Mouse (Mus musculus): ENCODE measurements at regions not wholly inside any gene's neighbourhood (a gene's known extent, or its start where the extent isn't known, plus 50 kb on each side); places are given as distances from the start of the nearest gene placed in this dataset.

- Histone ChIP-seq H3K27ac (ENCODE audit: low read length) (no peak overlapping the region), H3K9ac (ENCODE audit: low read depth, low read length) (no peak overlapping the region), H3K4me3 (ENCODE audit: low read depth, low read length) (no peak overlapping the region), H3K36me3 (ENCODE audit: control insufficient read depth, insufficient read depth) (no peaks in the 10 kb centered on the region), H3K4me1 (ENCODE audit: control insufficient read depth, low read depth, low read length) (no peaks in the 10 kb centered on the region), H3K4me2 (ENCODE audit: low read depth, low read length) (no peak overlapping the region), H3K9me3 (replicated peaks; ENCODE audit: control insufficient read depth, low read length) (no peaks in the 10 kb centered on the region), H3K27me3 (ENCODE audit: control insufficient read depth, insufficient read depth, low read depth, low read length) (no peaks in the 10 kb centered on the region)
- 14% methylated on average over 2 of the region's 2 CpGs for WGBS (ENCODE audit: insufficient replicate concordance)
- no peak for ATAC-seq (ENCODE audit: low read depth)
These were observed 134.5 kb downstream of the Kcnj2 start for GRCm38 (mm10) chr11:111200512-111200911.

DNA sequence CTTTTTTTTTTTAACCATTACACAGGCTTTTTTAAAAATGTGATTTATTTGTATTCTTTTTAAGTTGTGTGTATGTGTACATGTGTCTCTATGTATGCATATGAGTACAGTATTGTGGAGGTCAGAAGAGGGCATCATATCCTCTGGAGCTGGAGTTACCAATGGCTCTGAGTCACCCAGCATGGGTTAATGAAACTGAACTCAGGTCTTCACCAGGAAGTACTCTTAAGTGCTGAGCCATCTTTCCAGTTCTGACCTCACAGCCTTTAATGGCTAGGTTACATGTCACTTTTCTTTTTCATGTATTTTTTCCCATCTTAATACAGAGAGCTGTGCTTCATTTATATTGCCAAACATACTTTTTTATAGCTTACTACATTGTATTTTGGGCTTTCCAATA is 136.8 kb downstream of the Kcnj2 start:
- H3K36me3 ChIP-seq (ENCODE audit: control insufficient read depth, insufficient read depth): no peaks in the 10 kb centered on the region
- no peaks in the 10 kb centered on the region for H3K27me3 ChIP-seq (ENCODE audit: control insufficient read depth, insufficient read depth, low read depth, low read length)
- no peak overlapping the region for H3K9ac ChIP-seq (ENCODE audit: low read depth, low read length)
- ATAC-seq (ENCODE audit: low read depth): no peak
- no peak overlapping the region for H3K4me2 ChIP-seq (ENCODE audit: low read depth, low read length)
- no peak overlapping the region for H3K27ac ChIP-seq (ENCODE audit: low read length)
- no peaks in the 10 kb centered on the region for H3K4me1 ChIP-seq (ENCODE audit: control insufficient read depth, low read depth, low read length)
- H3K9me3 ChIP-seq (replicated peaks; ENCODE audit: control insufficient read depth, low read length): no peaks in the 10 kb centered on the region
- no peak overlapping the region for H3K4me3 ChIP-seq (ENCODE audit: low read depth, low read length)

DNA sequence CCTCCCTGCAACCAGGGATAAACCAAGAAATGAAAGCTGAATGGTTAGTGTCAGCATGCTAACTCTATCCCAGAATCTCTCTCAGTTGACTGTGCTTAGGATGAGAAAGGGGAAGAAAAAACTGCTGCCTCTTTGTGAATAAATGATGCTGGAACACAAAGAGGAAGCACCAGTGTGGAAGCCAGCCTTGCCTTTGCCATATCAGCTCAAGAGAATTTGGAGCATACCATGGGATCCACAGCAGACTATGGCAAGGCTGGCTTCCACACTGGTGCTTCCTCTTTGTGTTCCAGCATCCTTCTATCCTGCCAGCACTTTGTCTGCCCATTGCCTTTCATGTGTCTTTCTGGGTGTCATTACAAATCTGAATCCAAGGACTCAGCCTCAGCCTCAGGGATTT is 144.6 kb downstream of the Kcnj2 start:
- ATAC-seq (ENCODE audit: low read depth): no peak

GRCm38 (mm10) chr11:111212038-111212701 is 146.2 kb downstream of the Kcnj2 start:
- WGBS (ENCODE audit: insufficient replicate concordance): 71% methylated on average over 5 of the region's 5 CpGs

More for the DNA sequence above, 144.6 kb downstream of the Kcnj2 start:
- Histone ChIP-seq H3K9me3 (replicated peaks; ENCODE audit: control insufficient read depth, low read length) (no peaks in the 10 kb centered on the region), H3K27me3 (ENCODE audit: control insufficient read depth, insufficient read depth, low read depth, low read length) (no peaks in the 10 kb centered on the region), H3K36me3 (ENCODE audit: control insufficient read depth, insufficient read depth) (no peaks in the 10 kb centered on the region), H3K4me2 (ENCODE audit: low read depth, low read length) (no peak overlapping the region), H3K27ac (ENCODE audit: low read length) (no peak overlapping the region), H3K4me1 (ENCODE audit: control insufficient read depth, low read depth, low read length) (no peaks in the 10 kb centered on the region), H3K4me3 (ENCODE audit: low read depth, low read length) (no peak overlapping the region), H3K9ac (ENCODE audit: low read depth, low read length) (no peak overlapping the region)

GRCm38 (mm10) chr11:111212702-111213328 is 146.9 kb downstream of the Kcnj2 start:
- Histone ChIP-seq H3K36me3 (ENCODE audit: control insufficient read depth, insufficient read depth) (no peaks in the 10 kb centered on the region), H3K9me3 (replicated peaks; ENCODE audit: control insufficient read depth, low read length) (no peaks in the 10 kb centered on the region), H3K4me3 (ENCODE audit: low read depth, low read length) (no peak overlapping the region), H3K9ac (ENCODE audit: low read depth, low read length) (no peak overlapping the region), H3K27me3 (ENCODE audit: control insufficient read depth, insufficient read depth, low read depth, low read length) (no peaks in the 10 kb centered on the region), H3K4me2 (ENCODE audit: low read depth, low read length) (no peak overlapping the region), H3K4me1 (ENCODE audit: control insufficient read depth, low read depth, low read length) (no peaks in the 10 kb centered on the region), H3K27ac (ENCODE audit: low read length) (no peak overlapping the region)
- ATAC-seq (ENCODE audit: low read depth): no peak
- WGBS (ENCODE audit: insufficient replicate concordance): 41% methylated on average over 5 of the region's 5 CpGs

More at GRCm38 (mm10) chr11:111212038-111212701, 146.2 kb downstream of the Kcnj2 start:
- Histone ChIP-seq H3K9ac (ENCODE audit: low read depth, low read length) (no peak overlapping the region), H3K27ac (ENCODE audit: low read length) (no peak overlapping the region), H3K4me1 (ENCODE audit: control insufficient read depth, low read depth, low read length) (no peaks in the 10 kb centered on the region), H3K9me3 (replicated peaks; ENCODE audit: control insufficient read depth, low read length) (no peaks in the 10 kb centered on the region), H3K4me3 (ENCODE audit: low read depth, low read length) (no peak overlapping the region), H3K36me3 (ENCODE audit: control insufficient read depth, insufficient read depth) (no peaks in the 10 kb centered on the region), H3K27me3 (ENCODE audit: control insufficient read depth, insufficient read depth, low read depth, low read length) (no peaks in the 10 kb centered on the region), H3K4me2 (ENCODE audit: low read depth, low read length) (no peak overlapping the region)
- ATAC-seq (ENCODE audit: low read depth): no peak

GRCm38 (mm10) chr11:111215006-111215405 is 149.0 kb downstream of the Kcnj2 start:
- H3K27me3 ChIP-seq (ENCODE audit: control insufficient read depth, insufficient read depth, low read depth, low read length): no peaks in the 10 kb centered on the region
- no peak for ATAC-seq (ENCODE audit: low read depth)
- H3K4me3 ChIP-seq (ENCODE audit: low read depth, low read length): no peak overlapping the region
- no peaks in the 10 kb centered on the region for H3K9me3 ChIP-seq (replicated peaks; ENCODE audit: control insufficient read depth, low read length)
- H3K9ac ChIP-seq (ENCODE audit: low read depth, low read length): no peak overlapping the region
- H3K4me1 ChIP-seq (ENCODE audit: control insufficient read depth, low read depth, low read length): no peaks in the 10 kb centered on the region
- WGBS (ENCODE audit: insufficient replicate concordance): 75% methylated on average over 5 of the region's 5 CpGs
- no peak overlapping the region for H3K4me2 ChIP-seq (ENCODE audit: low read depth, low read length)
- H3K27ac ChIP-seq (ENCODE audit: low read length): no peak overlapping the region
- no peaks in the 10 kb centered on the region for H3K36me3 ChIP-seq (ENCODE audit: control insufficient read depth, insufficient read depth)

GRCm38 (mm10) chr11:111223834-111224233 is 157.9 kb downstream of the Kcnj2 start:
- Histone ChIP-seq H3K9me3 (replicated peaks; ENCODE audit: control insufficient read depth, low read length) (no peaks in the 10 kb centered on the region), H3K36me3 (ENCODE audit: control insufficient read depth, insufficient read depth) (no peaks in the 10 kb centered on the region), H3K27me3 (ENCODE audit: control insufficient read depth, insufficient read depth, low read depth, low read length) (no peaks in the 10 kb centered on the region), H3K27ac (ENCODE audit: low read length) (no peak overlapping the region), H3K4me2 (ENCODE audit: low read depth, low read length) (no peak overlapping the region), H3K4me1 (ENCODE audit: control insufficient read depth, low read depth, low read length) (no peaks in the 10 kb centered on the region), H3K4me3 (ENCODE audit: low read depth, low read length) (no peak overlapping the region), H3K9ac (ENCODE audit: low read depth, low read length) (no peak overlapping the region)
- 62% methylated on average over 4 of the region's 4 CpGs for WGBS (ENCODE audit: insufficient replicate concordance)
- ATAC-seq (ENCODE audit: low read depth): no peak

DNA sequence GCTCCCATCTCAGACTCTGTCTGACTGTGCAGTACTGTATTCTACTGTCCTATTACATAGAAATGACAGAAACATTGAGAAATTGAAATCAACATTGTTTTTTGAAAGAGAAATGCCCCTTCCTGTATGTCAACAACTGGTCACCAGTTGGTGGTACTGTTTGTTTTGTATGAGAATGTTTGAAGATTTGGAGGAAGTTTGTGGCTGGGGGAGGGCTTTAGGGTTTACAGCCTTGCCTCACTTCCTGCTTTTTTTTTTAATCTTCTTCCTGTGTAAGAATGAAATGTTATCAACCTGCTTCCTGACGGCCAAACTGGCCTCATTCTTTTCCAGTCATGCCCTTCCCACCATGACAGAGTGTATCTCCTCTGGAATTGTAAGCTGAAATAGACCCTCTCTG is 161.3 kb downstream of the Kcnj2 start:
- ATAC-seq (ENCODE audit: low read depth): no peak
- H3K9me3 ChIP-seq (replicated peaks; ENCODE audit: control insufficient read depth, low read length): no peaks in the 10 kb centered on the region
- no peak overlapping the region for H3K9ac ChIP-seq (ENCODE audit: low read depth, low read length)
- 16% methylated on average over 1 of the region's 1 CpGs for WGBS (ENCODE audit: insufficient replicate concordance)
- no peak overlapping the region for H3K4me3 ChIP-seq (ENCODE audit: low read depth, low read length)
- H3K36me3 ChIP-seq (ENCODE audit: control insufficient read depth, insufficient read depth): no peaks in the 10 kb centered on the region
- no peaks in the 10 kb centered on the region for H3K4me1 ChIP-seq (ENCODE audit: control insufficient read depth, low read depth, low read length)
- no peaks in the 10 kb centered on the region for H3K27me3 ChIP-seq (ENCODE audit: control insufficient read depth, insufficient read depth, low read depth, low read length)
- no peak overlapping the region for H3K4me2 ChIP-seq (ENCODE audit: low read depth, low read length)
- no peak overlapping the region for H3K27ac ChIP-seq (ENCODE audit: low read length)

DNA sequence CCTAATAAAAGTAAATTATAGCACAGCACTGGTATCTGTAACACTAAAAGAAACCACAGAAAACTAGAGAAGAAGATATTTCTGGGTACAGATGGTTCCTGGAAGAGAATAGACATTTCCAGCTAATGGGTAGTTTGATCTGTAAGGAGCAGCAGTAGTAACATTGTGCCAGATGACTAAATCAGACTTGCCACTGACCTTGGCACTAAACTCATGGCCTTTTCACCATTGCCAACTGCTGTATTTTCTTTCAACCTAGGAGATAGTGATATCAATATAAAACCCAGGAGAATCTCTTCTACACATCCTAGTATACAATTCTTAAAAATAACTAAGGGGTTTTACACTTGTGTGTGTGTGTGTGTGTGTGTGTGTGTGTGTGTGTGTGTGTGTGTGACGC is 170.8 kb downstream of the Kcnj2 start:
- WGBS (ENCODE audit: insufficient replicate concordance): 63% methylated on average over 1 of the region's 1 CpGs
- no peaks in the 10 kb centered on the region for H3K36me3 ChIP-seq (ENCODE audit: control insufficient read depth, insufficient read depth)
- no peak overlapping the region for H3K4me2 ChIP-seq (ENCODE audit: low read depth, low read length)
- H3K27me3 ChIP-seq (ENCODE audit: control insufficient read depth, insufficient read depth, low read depth, low read length): no peaks in the 10 kb centered on the region
- no peak overlapping the region for H3K4me3 ChIP-seq (ENCODE audit: low read depth, low read length)
- H3K9ac ChIP-seq (ENCODE audit: low read depth, low read length): no peak overlapping the region
- no peak for ATAC-seq (ENCODE audit: low read depth)
- H3K27ac ChIP-seq (ENCODE audit: low read length): no peak overlapping the region
- no peaks in the 10 kb centered on the region for H3K4me1 ChIP-seq (ENCODE audit: control insufficient read depth, low read depth, low read length)
- H3K9me3 ChIP-seq (replicated peaks; ENCODE audit: control insufficient read depth, low read length): no peaks in the 10 kb centered on the region
